Mouse (Mus musculus): ENCODE results near the gene AI467606. TPM values are rescaled to one million over a fixed set of nuclear protein-coding genes. Genes with fewer than 3 reads are reported as not detected.
"Not testable (repeated sequence)": the region's sequence is repeated elsewhere in the genome, so short reads cannot be mapped to it uniquely, and the experiment has no call there.

Gene AI467606
- polyA plus RNA-seq, 1 experiment: 4.9 TPM

DNA sequence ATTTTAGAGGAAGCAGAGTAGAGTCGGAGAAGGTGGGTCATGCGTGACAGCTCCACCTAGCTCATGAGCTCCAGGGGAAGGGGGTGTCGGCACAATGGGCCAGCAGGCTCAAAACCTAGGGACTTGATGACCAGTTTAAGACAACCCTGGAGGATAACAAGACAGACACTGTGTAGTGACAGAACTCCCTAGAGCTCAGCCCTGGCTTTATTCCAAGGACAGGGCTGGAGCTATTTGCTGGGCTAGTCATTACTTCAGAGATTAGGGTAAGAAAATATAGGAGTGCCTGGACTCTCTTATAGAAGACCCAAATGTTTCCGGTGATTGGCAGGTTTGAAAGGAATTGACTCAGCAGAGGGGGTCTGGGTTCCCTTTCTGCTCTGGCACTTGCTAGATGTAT, 17.9 kb upstream of the AI467606 start:
- H3K4me1 ChIP-seq (ENCODE audit: control insufficient read depth, insufficient read depth, low read length): no peaks in the 10 kb centered on the region
- H3K4me3 ChIP-seq (ENCODE audit: control insufficient read depth, low read depth, low read length): no peak overlapping the region
- no peaks in the 10 kb centered on the region for H3K36me3 ChIP-seq (ENCODE audit: control insufficient read depth, insufficient read depth, low read length)
- TF ChIP-seq CTCF (IDR thresholded peaks at IDR 0.05; ENCODE audit: control insufficient read depth, insufficient read depth, insufficient replicate concordance, low read depth, low read length): no peak
- no peak for TF ChIP-seq POLR2A (IDR thresholded peaks at IDR 0.05; ENCODE audit: control insufficient read depth, low read depth, low read length)
- no peaks in the 10 kb centered on the region for H3K27me3 ChIP-seq (ENCODE audit: control insufficient read depth, insufficient read depth, low read length)
- no peak overlapping the region for H3K27ac ChIP-seq (ENCODE audit: control insufficient read depth, insufficient read depth, low read depth, low read length)

DNA sequence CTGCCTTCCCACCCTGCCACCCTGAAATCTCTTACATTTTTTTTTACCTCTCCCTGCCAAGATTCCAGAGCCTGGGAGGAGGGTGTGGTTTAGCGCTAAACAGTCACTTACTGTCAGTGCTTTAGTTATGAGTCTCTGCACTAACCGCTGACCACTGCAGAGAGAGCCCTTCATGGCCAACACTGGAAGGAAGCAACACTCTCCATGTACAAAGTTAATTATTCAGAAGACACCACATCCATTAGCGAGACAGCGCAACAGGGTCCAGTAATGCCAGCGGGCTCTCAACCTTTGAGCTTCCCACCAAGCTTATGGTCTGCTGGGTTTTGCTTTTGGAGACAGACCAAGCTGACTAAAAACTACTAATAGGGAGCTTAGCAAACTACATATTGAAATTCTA, 15.0 kb upstream of the AI467606 start:
- TF ChIP-seq POLR2A (IDR thresholded peaks at IDR 0.05; ENCODE audit: control insufficient read depth, low read depth, low read length): no peak
- no peak for TF ChIP-seq CTCF (IDR thresholded peaks at IDR 0.05; ENCODE audit: control insufficient read depth, insufficient read depth, insufficient replicate concordance, low read depth, low read length)
- Histone ChIP-seq H3K27me3 (ENCODE audit: control insufficient read depth, insufficient read depth, low read length) (no peaks in the 10 kb centered on the region), H3K4me1 (ENCODE audit: control insufficient read depth, insufficient read depth, low read length) (no peaks in the 10 kb centered on the region), H3K36me3 (ENCODE audit: control insufficient read depth, insufficient read depth, low read length) (no peaks in the 10 kb centered on the region), H3K4me3 (ENCODE audit: control insufficient read depth, low read depth, low read length) (no peak overlapping the region), H3K27ac (ENCODE audit: control insufficient read depth, insufficient read depth, low read depth, low read length) (no peak overlapping the region)

DNA sequence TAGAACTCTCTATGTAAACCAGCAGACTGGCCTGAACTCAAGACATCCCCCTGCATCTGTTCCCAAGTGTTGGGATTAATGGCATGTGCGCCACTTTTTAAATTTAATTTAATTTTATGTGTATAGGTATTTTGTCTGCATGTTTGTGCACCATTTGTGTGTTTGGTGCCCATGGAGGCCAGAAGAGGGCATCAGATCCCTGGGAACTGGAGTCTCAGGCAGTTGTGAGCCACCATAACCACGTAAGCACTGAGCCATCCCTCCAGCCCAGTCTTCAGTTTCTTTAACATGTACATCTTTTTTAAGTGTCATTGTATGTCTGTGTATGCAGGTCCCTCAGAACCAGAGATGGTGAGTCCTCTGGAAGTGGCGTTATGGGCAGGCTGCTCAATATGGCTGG, 13.5 kb upstream of the AI467606 start:
- Histone ChIP-seq H3K27ac (ENCODE audit: control insufficient read depth, insufficient read depth, low read depth, low read length) (no peak overlapping the region), H3K4me3 (ENCODE audit: control insufficient read depth, low read depth, low read length) (no peak overlapping the region), H3K27me3 (ENCODE audit: control insufficient read depth, insufficient read depth, low read length) (no peaks in the 10 kb centered on the region), H3K4me1 (ENCODE audit: control insufficient read depth, insufficient read depth, low read length) (no peaks in the 10 kb centered on the region), H3K36me3 (ENCODE audit: control insufficient read depth, insufficient read depth, low read length) (no peaks in the 10 kb centered on the region)
- TF ChIP-seq CTCF (IDR thresholded peaks at IDR 0.05; ENCODE audit: control insufficient read depth, insufficient read depth, insufficient replicate concordance, low read depth, low read length) (no peak), POLR2A (IDR thresholded peaks at IDR 0.05; ENCODE audit: control insufficient read depth, low read depth, low read length) (no peak)

DNA sequence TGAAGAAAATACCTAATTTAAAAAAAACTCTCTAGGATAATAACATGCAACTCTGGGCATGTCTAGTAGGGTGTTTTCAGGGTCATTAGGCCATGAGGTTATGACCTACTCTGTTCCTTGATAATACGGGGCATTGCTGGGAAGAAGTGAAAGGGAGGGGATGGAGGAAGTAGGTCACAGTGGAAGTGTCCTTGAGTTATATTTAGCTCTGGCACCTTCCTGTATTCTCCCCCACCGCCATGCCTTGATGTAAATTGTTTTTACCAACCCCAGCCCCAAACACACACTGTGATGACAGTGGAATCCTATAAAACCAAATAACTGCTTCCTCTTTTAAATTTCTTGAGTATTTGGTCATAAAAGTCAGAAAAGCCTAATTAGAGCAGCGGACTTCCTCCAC, 11.1 kb upstream of the AI467606 start:
- Histone ChIP-seq H3K4me1 (ENCODE audit: control insufficient read depth, insufficient read depth, low read length) (no peaks in the 10 kb centered on the region), H3K27me3 (ENCODE audit: control insufficient read depth, insufficient read depth, low read length) (no peaks in the 10 kb centered on the region), H3K27ac (ENCODE audit: control insufficient read depth, insufficient read depth, low read depth, low read length) (no peak overlapping the region), H3K36me3 (ENCODE audit: control insufficient read depth, insufficient read depth, low read length) (no peaks in the 10 kb centered on the region), H3K4me3 (ENCODE audit: control insufficient read depth, low read depth, low read length) (no peak overlapping the region)
- TF ChIP-seq POLR2A (IDR thresholded peaks at IDR 0.05; ENCODE audit: control insufficient read depth, low read depth, low read length) (no peak), CTCF (IDR thresholded peaks at IDR 0.05; ENCODE audit: control insufficient read depth, insufficient read depth, insufficient replicate concordance, low read depth, low read length) (no peak)

DNA sequence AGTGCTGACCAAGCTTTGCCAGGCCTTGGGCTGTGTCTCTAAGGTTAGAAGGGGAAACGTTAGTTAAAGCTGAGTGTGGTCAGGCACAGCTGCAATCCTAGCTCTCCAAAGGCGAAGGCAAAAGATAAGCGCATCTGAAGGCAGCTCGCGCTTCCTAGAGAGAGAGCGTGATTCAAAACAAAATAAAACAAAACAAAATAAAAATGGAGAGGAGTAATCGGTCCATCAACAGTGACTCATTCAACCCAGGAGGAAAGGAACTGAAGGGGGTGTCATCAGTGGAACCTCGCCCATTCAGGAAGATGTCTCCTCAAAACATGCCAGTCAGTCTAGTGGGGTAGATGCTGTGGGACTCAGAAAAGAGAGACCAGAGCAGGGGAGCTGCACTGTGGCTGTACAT, 8.9 kb upstream of the AI467606 start:
- H3K36me3 ChIP-seq (ENCODE audit: control insufficient read depth, insufficient read depth, low read length): no peaks in the 10 kb centered on the region
- H3K4me3 ChIP-seq (ENCODE audit: control insufficient read depth, low read depth, low read length): no peak overlapping the region
- no peaks in the 10 kb centered on the region for H3K4me1 ChIP-seq (ENCODE audit: control insufficient read depth, insufficient read depth, low read length)
- TF ChIP-seq CTCF (IDR thresholded peaks at IDR 0.05; ENCODE audit: control insufficient read depth, insufficient read depth, insufficient replicate concordance, low read depth, low read length): no peak
- H3K27ac ChIP-seq (ENCODE audit: control insufficient read depth, insufficient read depth, low read depth, low read length): no peak overlapping the region; the same call in 1 of the 2 replicates
- H3K27me3 ChIP-seq (ENCODE audit: control insufficient read depth, insufficient read depth, low read length): no peaks in the 10 kb centered on the region

DNA sequence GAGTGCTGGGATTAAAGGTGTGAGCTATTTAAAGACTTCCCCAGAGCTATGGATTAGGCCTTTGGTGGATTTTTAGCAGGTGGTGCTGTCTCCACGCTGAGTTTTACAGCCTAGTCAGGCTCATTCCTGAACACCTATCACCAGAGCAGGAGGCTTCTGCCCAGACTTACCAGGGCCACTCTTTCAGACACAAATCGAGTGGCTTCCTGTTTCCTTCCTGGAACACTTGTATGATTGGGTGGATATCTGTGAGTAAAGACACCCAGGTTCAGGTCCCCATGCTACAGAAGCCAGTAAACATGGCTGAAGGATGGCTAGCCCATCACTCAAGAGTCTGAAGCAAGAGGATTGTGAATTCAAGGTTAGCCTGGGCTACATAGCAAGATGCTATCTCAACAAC, 8.2 kb upstream of the AI467606 start:
- TF ChIP-seq POLR2A (IDR thresholded peaks at IDR 0.05; ENCODE audit: control insufficient read depth, low read depth, low read length) (no peak), CTCF (IDR thresholded peaks at IDR 0.05; ENCODE audit: control insufficient read depth, insufficient read depth, insufficient replicate concordance, low read depth, low read length) (no peak)
- Histone ChIP-seq H3K36me3 (ENCODE audit: control insufficient read depth, insufficient read depth, low read length) (no peaks in the 10 kb centered on the region), H3K27ac (ENCODE audit: control insufficient read depth, insufficient read depth, low read depth, low read length) (no peak overlapping the region), H3K4me3 (ENCODE audit: control insufficient read depth, low read depth, low read length) (no peak overlapping the region), H3K4me1 (ENCODE audit: control insufficient read depth, insufficient read depth, low read length) (no peaks in the 10 kb centered on the region), H3K27me3 (ENCODE audit: control insufficient read depth, insufficient read depth, low read length) (no peaks in the 10 kb centered on the region)

DNA sequence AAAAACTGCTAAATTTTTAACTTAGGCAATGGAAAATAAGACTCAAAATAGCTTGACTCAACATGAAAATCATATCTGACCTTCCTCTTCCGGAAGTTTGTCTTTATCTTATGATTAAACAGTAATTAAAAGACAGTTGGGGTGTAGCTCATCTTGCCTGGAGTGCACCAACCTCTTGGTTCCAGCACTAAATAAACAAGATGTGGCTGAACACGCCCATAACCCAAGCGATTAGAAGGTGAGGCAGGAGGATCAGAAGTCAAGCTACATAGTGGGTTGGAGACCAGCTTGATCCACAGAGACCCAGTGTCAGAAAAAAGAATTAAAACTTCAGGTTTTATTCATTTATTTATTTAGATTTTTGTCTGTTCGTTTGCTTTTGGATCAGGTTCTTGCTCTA, 7.5 kb upstream of the AI467606 start:
- Histone ChIP-seq H3K4me1 (ENCODE audit: control insufficient read depth, insufficient read depth, low read length) (no peaks in the 10 kb centered on the region), H3K27me3 (ENCODE audit: control insufficient read depth, insufficient read depth, low read length) (no peaks in the 10 kb centered on the region), H3K27ac (ENCODE audit: control insufficient read depth, insufficient read depth, low read depth, low read length) (no peak overlapping the region), H3K36me3 (ENCODE audit: control insufficient read depth, insufficient read depth, low read length) (no peaks in the 10 kb centered on the region), H3K4me3 (ENCODE audit: control insufficient read depth, low read depth, low read length) (no peak overlapping the region)
- TF ChIP-seq POLR2A (IDR thresholded peaks at IDR 0.05; ENCODE audit: control insufficient read depth, low read depth, low read length) (no peak), CTCF (IDR thresholded peaks at IDR 0.05; ENCODE audit: control insufficient read depth, insufficient read depth, insufficient replicate concordance, low read depth, low read length) (no peak)

DNA sequence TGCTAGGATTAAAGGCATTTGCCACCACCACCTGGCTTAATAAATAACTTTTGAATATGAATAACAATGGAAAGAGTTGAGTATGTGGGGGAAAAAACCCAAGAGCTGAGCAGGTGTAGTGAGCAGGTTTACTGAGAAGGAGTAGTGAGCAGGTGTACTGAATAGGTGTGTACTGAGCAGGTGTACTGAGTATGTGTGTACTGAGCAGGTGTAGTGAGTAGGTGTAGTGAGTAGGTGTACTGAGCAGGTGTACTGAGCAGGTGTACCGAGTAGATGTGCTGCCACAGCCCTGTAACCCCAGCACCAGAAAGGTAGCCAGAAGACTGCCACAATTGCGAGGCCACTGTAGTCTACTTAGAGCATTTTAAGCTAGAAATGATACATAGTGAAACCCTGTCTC, 6.4 kb upstream of the AI467606 start:
- no peak overlapping the region for H3K4me3 ChIP-seq (ENCODE audit: control insufficient read depth, low read depth, low read length)
- H3K36me3 ChIP-seq (ENCODE audit: control insufficient read depth, insufficient read depth, low read length): no peaks in the 10 kb centered on the region
- H3K27me3 ChIP-seq (ENCODE audit: control insufficient read depth, insufficient read depth, low read length): no peaks in the 10 kb centered on the region
- no peak overlapping the region for H3K27ac ChIP-seq (ENCODE audit: control insufficient read depth, insufficient read depth, low read depth, low read length)
- no peak for TF ChIP-seq CTCF (IDR thresholded peaks at IDR 0.05; ENCODE audit: control insufficient read depth, insufficient read depth, insufficient replicate concordance, low read depth, low read length)
- TF ChIP-seq POLR2A (IDR thresholded peaks at IDR 0.05; ENCODE audit: control insufficient read depth, low read depth, low read length): no peak
- peaks cover 3% of the 10 kb centered on the region for H3K4me1 ChIP-seq (ENCODE audit: control insufficient read depth, insufficient read depth, low read length)

DNA sequence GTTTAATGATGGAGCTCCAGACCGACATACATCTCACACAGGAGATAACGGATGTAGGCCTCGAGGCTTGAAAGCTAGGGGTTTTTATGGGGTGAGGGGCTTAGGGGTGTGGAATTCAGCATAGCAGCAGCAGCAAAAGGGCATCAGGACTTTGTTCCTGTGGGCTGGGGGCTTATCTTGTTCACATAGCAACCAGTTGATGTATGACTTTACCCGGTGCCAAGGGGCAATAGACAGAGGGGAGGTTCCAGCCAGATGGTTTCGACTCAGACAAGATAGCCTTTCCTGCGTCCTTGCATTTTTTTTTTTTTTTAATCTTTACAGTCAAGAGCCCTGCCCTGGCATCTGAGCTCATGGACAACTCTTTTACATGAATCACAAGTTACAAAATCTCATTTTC, 5.4 kb upstream of the AI467606 start:
- H3K4me3 ChIP-seq (ENCODE audit: control insufficient read depth, low read depth, low read length); H3K27ac ChIP-seq (ENCODE audit: control insufficient read depth, insufficient read depth, low read depth, low read length); H3K36me3 ChIP-seq (ENCODE audit: control insufficient read depth, insufficient read depth, low read length); H3K4me1 ChIP-seq (ENCODE audit: control insufficient read depth, insufficient read depth, low read length); H3K27me3 ChIP-seq (ENCODE audit: control insufficient read depth, insufficient read depth, low read length): not testable (repeated sequence)

DNA sequence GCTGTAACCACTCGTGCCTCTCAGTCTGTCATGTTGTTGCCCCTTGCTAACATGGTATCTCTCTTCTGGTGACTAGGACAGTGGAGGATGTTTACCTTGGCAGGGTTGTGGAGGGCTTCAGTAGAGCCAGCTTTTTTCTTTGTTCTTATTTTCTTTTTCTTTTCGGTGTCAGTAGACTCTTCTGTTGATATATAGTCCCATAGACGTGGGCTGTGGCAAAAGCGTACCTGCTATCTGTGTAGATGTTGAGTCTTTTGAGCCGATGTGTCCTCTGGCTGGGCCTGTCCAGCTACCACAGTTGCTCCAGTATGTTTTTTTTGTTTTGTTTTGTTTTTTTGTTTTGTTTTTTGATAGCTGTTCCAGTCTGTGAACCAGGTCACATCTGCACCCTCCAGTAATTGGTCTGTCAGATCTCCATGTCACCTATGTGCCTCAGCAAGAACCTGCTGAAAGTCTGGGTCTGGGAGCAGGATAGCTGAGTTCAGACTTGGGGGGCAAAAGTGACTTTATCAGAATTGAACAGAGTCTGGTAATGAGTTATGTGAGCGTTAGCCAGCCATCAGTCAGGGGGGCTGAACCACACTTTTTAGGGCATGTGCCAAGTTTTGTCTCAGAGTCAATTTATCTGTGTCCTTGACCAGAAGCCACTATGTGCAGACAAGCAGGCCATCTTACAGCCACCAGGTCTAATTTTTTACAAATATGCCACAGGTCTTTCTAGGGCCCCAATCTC, 3.7 kb upstream of the AI467606 start, which contains the start of gene Zg16:
Gene Zg16 (minus strand): TSS at position 51 of the 733 bp plus-strand sequence.
- not testable (repeated sequence) for H3K27me3 ChIP-seq (ENCODE audit: control insufficient read depth, insufficient read depth, low read length); H3K4me3 ChIP-seq (ENCODE audit: control insufficient read depth, low read depth, low read length); H3K27ac ChIP-seq (ENCODE audit: control insufficient read depth, insufficient read depth, low read depth, low read length); H3K36me3 ChIP-seq (ENCODE audit: control insufficient read depth, insufficient read depth, low read length)
- H3K4me1 ChIP-seq (ENCODE audit: control insufficient read depth, insufficient read depth, low read length): peaks cover 15% of the 10 kb centered on the region
